Mouse (Mus musculus) 3T3-L1 (cell line): ENCODE results near the gene Tmem41a.
"Not testable (repeated sequence)": the region's sequence is repeated elsewhere in the genome, so short reads cannot be mapped to it uniquely, and the experiment has no call there.

ENCODE experiments used
- DNase-seq: peaks from one replicate; pipeline ENCODE4 v3.0.0-alpha.2; 2015; ENCODE audit warnings: low read depth, low spot score

Tmem41a gene

DNA sequence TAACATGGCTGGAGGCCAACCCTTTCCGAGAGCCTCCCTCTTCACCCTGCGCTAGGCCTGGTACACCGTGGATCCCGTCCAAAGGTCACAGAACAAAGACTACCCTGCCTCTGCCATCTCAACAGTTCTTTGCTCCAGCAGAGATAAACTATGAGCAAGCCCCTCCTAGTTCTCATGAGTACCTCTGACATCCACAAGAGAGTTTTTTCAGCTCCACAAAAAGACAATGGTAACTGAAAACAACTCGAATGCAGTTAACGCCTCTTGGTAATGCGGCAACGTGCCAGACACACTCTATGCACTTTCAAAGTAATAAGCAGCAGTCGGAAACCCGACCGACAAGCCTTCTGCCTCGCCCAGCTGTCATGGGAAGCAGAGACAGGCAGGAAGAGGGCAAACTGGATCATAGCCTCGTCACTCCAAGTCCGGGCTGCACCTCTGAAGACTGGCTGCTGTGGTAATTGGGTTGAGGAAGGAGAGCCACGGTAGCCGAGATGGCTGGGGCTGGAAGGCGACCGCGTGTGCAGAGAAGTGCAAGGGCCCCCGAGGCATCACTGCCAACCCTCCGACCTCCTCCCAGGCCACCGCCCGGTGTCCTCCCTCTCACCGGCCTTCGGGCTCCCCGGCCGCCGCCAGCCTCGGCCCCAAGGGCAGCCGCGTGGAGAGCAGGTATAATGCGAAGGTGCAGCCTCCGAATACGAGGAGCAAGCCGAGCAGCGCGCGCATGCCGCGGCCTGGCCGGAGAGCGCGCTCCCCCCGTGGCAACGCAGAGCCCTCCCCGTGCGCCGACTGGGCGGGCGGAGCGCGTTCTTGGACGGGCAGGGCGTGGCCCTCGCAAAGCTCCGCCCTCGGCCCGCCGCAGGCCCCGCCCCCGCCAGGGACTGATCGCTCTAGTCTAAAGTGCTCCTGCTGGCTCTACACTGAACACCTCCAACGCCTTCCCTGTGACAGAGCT lies at the start of gene Tmem41a:
TSS of gene Tmem41a (minus strand) at position 792 of the 955 bp plus-strand sequence.
- peak; percentile 84 for DNase-seq

DNA sequence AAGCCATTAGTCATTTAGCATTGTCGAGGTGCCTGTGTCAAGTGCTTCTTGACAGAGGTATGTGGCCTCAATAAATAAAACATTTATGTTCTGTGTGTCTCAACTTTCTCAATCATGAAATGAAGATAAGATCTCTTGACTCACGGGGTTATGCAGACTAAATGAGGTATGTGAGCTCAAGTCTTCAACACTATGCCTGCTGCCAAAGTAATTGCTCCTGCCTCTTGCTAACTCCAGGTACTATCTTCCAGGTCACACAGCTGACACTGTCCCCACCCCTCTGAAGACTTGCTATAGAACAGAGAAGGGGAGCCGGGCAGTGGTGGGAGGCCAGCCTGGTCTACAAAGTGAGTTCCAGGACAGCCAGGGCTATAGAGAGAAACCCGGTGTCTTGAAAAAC lies 49.0 kb upstream of the Tmem41a start:
- peak; percentile 57 for DNase-seq

DNA sequence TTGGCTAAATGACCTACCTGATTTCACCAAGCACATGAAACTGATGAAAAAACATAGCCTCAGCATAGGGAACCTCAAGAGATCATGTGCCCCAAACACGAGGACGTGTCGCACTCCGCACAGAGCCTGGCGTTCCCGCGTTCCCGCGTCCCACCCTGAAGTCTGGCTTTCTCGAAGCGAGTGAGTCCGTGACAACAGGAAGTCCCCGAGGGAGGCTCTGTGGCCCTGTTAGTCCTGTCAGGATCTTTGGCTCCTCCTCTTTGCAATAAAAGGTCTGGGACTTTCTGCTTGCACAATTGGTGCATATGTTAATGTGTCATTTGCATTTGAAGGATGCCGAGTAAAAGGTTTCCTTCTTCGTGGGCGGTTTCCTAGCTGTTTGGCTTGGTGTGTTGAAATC lies 48.0 kb upstream of the Tmem41a start, which contains the start of gene Liph:
TSS of gene Liph (minus strand) at position 360 of the 400 bp plus-strand sequence.
- peak; percentile 25 for DNase-seq

DNA sequence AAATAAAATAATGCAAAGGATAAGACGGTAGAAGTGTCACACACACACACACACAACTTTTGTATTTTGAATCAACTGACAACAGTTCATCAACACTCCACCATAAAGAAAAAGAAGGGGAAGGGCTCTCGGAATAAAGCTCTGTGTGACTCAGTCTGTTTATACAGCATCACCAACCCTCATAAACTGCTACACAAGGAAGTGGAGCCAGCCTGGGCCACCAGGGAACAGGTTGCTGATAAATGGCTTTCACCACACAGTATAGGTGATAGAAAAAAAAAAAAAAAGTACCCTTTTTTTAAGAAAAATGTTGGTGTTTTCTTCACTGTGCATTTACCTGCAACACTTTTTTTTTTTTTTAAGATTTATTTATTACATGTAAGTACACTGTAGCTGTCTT lies 44.4 kb upstream of the Tmem41a start:
- DNase-seq = no peak

DNA sequence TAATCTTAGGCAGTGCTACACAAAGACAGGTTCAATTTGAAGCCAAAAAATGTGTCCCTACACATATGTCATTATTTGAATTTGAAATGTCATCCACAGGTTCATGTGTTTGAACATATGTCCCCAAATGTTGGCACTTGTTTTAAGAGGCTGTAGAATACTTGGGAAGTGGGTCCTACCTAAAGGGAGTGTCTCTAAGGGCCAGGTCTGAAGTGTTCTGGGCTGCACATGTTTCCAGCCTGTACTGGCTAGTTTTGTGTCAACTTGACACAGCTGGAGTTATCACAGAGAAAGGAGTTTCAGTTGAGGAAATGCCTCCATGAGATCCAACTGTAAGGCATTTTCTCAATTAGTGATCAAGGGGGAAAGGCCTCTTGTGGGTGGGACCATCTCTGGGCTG lies 43.5 kb upstream of the Tmem41a start:
- not testable (repeated sequence) for DNase-seq

DNA sequence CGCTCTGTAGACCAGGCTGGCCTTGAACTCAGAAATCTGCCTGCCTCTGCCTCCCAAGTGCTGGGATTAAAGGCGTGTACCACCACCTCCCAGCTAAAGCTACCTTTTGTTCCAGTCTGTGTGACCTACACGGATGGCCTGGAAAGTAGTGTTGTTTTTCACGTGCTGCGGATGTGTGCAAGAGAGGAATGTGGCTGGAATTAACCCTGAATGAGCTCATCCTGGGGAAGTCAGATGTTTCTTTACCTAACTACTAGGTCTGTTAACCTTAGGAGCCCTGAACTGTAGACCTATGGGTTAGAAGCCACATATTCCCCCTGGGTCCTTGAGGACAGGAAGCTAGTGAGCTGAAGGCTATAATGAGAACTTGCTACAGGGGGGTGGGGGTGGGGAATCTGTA lies 40.6 kb upstream of the Tmem41a start:
- no peak for DNase-seq

DNA sequence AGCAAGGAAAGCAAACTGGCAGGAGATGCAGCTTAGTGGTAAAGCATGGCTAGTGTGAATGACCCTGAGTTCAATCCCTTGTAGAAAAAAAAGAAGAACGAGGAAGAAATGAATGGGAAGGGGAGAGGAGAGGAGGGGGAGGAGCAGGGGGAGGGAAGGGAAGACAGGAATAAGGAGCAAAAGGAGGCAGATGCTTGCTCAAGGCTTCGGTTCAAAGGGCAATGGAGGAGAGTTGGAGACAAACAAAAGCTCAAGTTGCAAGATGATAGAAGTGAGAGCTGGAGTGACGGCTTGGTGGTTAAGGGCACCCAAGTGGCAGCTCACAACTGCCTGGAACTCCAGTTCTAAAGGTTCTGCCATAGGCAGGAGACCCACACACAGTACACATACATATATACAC lies 38.8 kb upstream of the Tmem41a start:
- DNase-seq = no peak

DNA sequence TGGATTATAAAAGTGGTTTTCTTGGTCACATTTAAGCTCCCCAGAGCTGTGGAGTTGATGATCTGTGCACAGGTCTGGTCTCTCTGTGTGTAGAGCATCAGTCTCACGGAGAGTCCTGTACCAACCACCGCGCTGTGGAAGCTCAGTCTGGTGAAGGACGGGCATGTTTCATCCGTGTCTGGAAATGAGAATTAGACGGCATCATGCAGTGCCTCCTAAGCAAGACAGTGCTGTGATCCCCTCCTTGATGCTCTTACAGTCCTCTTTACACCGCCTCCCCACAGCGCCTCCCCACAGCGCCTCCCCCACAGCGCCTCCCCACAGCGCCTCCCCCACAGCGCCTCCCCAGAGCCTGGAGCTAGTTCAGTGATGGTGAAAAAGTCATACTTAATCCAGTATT lies 36.7 kb upstream of the Tmem41a start:
- no peak for DNase-seq

DNA sequence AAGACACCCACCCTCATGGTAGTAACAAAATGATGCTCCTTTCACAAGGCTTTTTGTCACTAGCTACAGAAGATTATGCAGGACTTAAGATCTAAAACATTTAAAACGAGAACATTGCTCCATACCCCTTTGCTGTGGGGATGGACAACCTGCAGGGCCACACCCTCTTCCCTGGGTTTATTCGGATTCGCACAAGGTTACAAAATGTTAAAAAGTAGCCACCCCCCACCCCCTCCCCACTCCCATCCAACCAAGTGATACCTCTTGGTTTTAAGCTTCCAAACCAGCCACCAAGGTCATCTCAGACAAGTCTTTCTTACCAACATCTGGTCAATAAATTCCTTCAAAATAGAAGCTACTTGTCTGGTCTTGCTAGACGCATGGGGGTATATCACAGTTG lies 36.2 kb upstream of the Tmem41a start:
- no peak for DNase-seq

DNA sequence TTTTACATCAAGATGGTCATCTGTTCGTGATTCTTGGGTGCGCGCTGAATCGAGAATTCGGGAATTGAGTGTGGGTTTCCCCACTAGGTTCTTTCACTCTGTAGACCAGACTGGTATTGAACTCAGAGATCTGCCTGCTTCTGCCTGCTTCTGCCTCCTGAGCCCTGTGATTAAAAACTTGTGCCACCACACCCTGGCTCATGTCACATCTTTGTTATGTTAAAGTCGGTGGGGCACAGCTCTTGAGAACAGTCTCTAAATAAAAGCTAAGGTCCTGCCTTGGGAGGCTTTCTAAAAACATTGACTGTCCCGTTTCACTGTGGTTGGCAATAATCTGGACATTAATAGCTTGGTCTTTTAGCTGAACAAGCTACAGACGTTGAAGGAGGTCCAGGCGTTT lies 35.8 kb upstream of the Tmem41a start:
- DNase-seq = no peak

DNA sequence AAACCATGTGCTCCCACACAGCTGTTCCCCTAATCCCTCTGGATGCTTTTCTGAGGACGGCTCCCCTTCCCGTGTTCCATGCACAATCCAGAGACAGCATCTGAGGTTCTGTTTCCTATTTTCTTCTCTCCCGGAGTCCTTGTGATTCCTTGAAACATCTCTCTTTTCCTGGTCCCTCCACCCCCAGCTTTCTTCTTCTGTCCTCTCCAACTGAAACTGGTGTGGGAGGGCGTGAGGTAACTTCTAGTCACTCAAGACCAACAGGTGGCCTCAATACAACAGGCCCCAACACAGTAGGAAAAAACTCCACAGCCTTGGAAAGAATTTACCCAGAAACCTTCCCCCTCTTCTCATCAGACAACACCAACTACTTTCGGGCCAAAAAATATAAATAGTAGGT lies 30.0 kb upstream of the Tmem41a start:
- DNase-seq = no peak

DNA sequence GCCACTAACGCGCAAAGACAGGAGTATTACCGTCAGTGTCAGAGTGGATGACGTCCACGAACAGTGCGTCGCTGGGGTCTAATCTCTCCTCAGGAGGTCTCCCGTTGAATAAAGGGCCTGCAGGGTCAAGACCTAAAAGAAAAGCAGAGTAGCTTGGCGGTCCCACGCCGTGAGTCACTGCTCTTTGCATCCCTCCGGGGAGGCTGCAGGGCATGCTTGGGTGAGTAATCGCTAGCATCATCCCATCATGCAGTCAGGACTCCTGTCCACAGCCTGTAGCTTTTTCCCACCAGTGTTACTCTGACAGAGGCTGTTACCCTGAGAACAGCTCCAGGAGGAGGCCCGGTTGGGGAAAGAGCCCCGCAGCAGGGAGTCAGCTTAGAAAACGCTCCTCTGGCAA lies 28.9 kb upstream of the Tmem41a start:
- peak; percentile 96 for DNase-seq

DNA sequence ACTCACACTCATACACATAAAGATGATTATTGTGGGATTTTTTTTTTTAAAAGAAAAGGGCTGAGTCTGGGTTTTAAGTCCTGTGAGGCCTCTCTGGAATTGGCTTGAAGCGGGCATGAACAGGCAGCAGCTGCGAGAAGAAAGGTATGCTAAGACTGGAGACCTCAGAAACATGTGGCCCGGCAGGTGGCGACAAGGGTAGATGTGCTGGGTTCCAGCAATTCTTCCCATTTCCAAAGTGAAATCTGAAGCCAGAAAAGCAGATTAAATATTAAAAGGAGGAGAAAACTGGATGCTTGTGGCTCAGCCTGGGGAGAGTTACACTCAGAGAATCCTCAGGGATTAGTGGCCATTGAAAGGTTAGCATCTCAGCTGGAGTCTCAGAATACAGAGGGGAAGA lies 24.1 kb upstream of the Tmem41a start:
- DNase-seq = no peak

DNA sequence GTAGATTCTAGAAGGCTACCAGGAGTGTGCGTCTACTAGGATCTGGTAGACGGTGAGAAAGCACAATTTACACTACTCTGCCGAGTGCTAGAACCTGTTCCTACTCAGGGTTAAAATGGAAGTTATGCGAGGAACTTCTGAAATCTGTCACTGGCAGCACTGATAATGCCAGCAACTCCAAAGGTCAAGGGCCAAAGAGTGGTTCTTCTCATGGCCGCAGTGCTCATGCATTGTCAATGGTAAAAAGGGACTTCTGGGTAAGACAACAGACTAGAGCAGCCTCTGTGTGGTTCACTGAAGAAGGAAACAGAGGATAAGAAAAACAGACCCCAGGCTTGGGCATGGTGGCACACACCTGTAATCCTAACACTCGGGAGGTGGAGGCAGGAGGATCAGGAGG lies 23.2 kb upstream of the Tmem41a start:
- no peak for DNase-seq

DNA sequence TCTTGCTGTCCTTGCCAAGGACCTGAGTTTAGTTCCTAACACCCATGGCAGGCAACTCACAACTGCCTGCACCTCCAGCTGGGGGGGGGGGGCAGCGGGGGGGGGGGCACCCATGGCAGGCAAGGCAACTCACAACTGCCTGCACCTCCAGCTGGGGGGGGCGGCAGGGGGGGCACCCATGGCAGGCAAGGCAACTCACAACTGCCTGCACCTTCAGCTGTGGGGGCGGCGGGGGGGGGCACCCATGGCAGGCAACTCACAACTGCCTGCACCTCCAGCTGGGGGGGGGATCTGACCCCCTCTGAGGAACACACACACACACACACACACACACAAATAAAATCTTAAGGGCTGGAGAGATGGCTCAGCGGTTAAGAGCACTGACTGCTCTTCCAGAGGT lies 22.5 kb upstream of the Tmem41a start:
- no peak for DNase-seq

DNA sequence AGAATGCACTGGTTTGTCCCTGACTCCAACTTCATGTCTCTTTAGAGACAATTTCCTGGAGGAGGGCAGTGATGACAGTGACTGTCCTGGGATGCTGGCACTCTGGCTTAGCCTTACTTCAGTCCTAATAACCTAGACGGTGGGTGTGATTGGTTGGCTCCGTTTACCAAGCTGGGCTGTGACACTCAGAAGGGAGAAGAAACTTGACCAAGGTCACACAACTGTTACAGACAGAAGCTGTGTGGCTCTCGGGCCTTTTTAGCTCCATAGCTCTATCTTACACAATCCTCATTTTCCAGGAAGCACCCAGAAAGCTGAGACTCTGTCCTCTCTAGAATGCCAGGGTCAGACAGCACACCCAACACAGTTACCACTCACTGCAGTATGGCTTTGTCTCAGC lies 18.2 kb upstream of the Tmem41a start:
- no peak for DNase-seq

DNA sequence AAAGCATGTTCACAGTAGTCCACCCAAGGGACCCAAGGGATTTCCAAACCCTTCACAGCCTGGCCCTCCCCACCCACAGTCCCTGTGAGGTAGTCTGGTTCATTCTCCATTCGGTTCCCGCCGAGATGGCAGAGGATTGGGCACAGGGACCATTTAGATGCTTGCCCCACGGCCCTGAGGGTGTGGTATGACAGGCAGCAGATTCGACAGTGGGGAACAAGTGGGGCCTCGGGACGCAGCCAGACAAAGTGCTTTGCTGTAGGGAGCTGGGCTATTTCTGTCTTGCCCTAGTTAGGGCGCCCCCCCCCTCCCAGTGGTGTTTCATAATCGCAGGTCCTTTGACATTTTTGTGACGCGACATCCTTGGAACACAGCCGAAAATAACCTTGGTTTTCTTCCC lies 8.2 kb upstream of the Tmem41a start:
- DNase-seq = no peak

DNA sequence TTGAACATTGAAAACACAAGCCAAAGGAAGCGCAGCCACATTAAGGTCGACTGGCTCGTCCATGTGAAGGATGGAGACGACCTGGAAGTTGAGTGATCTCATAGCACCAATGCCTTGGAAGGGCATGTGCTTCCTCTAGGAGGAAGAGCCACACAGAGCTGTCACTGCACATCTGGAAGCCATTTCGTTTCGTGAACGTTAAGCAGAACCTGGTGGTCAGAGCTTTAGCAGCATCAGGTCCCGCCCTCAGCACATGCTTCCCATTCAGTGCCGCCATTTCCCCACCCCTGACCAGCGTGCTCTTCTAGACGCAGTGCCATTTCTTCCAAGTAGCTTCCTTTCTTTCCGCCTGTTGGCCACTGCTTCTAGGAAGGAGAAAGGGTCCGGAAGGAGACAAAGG lies 18.9 kb downstream of the Tmem41a start:
- DNase-seq = no peak

DNA sequence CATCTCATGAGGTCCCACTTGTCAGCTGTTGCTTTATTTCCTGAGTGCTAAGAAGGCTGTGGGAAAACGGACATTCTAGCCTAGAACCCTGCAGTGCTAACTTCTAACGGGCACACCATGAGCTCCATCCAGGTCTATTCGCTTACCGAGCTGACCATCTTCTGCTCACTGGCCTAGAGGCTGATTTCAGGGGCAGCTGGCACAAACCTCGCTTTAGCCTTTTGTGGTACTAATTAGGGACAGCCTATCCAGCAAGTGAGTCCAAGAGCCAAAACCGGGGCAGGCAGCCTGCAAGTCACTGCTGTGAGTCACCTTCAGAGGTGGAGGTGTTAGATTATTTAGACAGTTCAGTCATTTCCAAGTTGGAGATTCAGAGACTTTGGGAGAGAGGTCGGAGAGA lies 30.7 kb downstream of the Tmem41a start:
- DNase-seq = no peak

DNA sequence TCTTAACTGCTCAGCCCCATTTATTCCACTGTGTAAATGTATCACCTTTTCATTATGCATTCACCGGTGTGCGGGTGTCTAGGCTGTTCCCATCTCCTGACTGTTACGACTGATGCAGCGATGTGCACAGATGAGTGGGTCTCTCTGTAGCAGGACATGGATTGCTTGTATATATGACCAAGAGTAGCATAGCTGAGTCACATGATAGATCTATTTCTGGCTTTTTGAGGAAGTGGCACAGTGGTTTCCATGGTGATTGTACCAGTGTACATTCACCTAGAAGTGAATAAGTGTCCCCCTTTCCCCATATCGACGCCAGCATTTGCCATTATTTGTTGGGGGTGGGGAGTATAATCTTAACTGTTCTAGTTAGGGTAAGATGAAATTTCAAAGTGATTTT lies 34.0 kb downstream of the Tmem41a start:
- no peak for DNase-seq

DNA sequence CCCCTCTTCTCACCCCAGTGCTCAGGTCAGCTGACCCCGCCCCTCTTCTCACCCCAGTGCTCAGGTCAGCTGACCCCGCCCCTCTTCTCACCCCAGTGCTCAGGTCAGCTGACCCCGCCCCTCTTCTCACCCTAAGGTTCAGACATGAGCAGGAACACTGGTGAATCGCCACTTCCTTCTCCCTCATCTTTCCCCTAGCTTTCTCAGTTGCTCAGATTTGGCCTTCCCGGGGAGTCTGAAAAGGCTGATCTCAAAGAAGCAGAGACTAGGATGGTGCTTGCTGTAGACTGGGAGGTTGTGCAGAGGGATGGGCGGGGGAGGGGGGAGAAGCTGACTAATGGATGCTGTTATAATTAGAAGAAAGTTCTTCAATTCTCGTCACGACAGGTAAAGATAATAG lies 38.4 kb downstream of the Tmem41a start:
- DNase-seq = not testable (repeated sequence)

DNA sequence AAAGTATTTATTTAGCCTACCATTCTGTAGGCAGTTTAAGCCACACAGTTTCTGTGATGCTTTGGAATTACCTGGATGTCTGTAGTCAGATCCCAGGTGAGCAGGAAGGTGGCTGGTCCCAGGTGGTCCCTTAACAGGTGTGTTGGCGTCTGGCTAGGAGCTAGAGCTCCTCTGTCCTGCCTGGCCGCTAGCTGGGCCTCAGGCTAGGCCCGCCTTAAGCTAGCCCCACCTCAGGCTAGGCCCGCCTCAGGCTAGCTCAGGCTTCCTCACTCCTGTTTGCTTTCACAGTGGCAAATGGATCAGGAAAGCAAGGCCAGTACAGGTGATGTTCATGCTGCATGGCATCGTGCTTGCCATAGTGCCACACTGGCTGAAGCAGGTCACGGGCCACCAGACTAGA lies 40.5 kb downstream of the Tmem41a start:
- no peak for DNase-seq

DNA sequence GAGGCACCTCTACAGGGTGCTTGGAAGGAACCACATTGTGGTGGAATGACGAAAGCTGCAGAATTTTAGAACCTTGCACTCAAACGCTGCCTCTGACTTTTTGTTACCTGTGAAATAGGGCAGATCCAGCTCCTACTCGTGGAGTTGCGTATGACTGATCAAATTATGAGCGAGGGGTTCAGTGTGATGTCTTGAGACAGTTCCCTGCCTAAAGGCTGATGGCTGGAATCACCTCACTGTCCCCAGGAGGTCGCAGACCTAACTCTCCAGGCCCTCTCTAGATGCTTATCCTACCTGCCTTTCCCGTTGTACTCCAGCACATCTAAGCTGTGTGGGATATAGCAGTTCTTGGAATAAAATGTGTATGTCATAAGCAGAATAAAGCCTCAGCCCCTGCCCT lies 41.4 kb downstream of the Tmem41a start:
- DNase-seq = no peak

DNA sequence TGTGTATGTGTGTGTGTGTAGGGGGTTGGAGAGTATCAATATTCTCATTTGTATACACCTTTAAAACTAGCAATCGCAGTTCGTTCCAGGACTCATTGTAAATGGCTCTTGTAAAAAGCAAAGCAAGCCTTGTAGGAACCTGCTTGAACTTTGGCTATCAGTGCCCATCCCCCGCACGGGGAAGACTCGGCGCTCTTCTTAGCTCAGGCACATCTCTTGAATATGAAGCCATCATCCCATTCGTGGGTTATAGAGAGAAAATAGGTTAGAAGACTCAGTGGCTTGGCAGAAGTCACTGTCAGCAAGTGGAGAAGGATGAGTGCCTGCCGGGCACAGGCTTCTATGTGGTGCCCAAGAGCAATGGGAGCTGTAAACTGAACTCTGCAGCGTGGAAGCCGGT lies 42.7 kb downstream of the Tmem41a start:
- no peak for DNase-seq
